Mouse (Mus musculus): ENCODE measurements around the gene Stk39. TPM values are rescaled to one million over a fixed set of nuclear protein-coding genes. Genes with fewer than 3 reads are reported as not detected.
A peak's percentile ranks its signal among the peaks of the same experiment; 100 is the strongest.

The Stk39 gene
- polyA plus RNA-seq, 1 experiment, result 3.6 TPM

DNA sequence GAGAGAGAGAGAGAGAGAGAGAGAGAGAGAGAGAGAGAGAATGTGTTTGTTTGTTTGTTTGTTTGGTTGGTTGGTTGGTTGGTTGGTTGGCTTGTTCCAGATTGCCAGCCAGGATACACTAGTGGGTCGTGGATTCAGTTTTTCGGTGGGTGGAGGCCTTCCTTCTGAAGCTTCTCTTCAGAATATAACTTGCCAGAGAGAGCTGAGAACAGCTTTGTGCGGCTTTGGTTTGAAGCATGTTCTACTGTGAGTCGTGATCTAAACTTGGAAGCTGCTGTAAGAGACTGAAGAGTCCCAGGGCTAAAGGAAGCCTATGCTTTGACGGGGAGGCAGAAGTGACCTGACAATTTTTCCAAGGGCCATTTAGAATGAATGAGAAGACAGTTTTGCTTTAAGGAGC, 59.9 kb downstream of the Stk39 start:
- no peak for DNase-seq
- TF ChIP-seq CTCF (IDR thresholded peaks at IDR 0.05; ENCODE audit: insufficient read depth, low read length), result no peak
- TF ChIP-seq POLR2A (IDR thresholded peaks at IDR 0.05; ENCODE audit: borderline replicate concordance, extremely low read depth, low read depth, low read length), result no peak
- Histone ChIP-seq H3K4me1 (ENCODE audit: control insufficient read depth, insufficient read depth, low read length) (no peaks in the 10 kb centered on the region), H3K4me3 (replicated peaks; ENCODE audit: extremely low read depth, low read depth, low read length) (no peak overlapping the region)
- WGBS, result 83% methylated on average over 5 of the region's 5 CpGs

DNA sequence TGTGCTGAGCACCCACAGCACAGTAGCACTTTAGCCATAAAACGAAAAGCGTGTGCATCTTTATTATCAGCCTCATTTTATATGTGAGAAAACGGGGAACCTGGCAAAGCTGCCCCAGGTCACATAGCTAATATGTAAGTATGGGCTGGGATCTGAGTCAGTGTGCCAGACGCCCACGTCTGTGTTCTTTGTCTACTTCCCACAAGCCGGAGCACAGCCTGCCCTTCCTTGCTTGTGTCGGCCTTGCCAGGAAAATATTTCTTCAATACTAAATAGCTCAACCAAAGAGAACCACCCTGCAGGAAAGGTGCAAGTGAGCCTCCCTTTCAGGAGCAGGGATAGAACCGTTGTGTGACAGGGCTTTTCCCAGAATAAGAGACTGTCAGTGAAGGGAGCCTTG, 60.9 kb downstream of the Stk39 start:
- Histone ChIP-seq H3K4me1 (ENCODE audit: control insufficient read depth, insufficient read depth, low read length) (no peaks in the 10 kb centered on the region), H3K4me3 (replicated peaks; ENCODE audit: extremely low read depth, low read depth, low read length) (no peak overlapping the region)
- TF ChIP-seq CTCF (IDR thresholded peaks at IDR 0.05; ENCODE audit: insufficient read depth, low read length) (no peak), POLR2A (IDR thresholded peaks at IDR 0.05; ENCODE audit: borderline replicate concordance, extremely low read depth, low read depth, low read length) (no peak)
- WGBS, result 79% methylated on average over 8 of the region's 8 CpGs
- no peak for DNase-seq

DNA sequence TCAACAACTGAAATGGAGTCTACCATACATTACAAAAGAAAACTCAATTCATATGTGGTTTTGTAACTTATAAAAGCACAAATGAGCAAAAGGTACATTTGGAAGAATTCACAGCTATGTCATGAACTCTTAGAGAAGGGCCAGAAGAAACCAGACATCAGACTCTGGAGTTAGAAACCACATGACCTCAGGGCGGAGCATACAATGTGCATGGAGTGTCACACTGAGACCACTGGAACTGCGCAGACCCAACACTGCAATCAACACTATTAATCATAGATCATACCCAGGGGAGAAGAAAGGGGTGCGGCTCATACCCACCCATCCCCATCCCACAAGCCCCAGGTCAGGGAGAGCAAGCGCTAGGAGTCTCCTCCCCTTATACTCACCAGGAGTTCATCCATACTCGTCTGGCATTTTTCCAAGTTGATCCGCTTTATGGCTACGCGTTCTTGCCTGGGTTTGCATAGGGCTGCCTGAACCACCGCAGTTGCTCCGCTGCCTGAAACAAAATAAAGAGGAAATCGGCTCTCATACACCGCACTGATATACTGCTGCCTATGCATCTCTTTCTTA, 62.3 kb downstream of the Stk39 start:
- TF ChIP-seq POLR2A (IDR thresholded peaks at IDR 0.05; ENCODE audit: borderline replicate concordance, extremely low read depth, low read depth, low read length), result no peak
- no peak for TF ChIP-seq CTCF (IDR thresholded peaks at IDR 0.05; ENCODE audit: insufficient read depth, low read length)
- DNase-seq, result no peak
- Histone ChIP-seq H3K4me3 (replicated peaks; ENCODE audit: extremely low read depth, low read depth, low read length) (no peak overlapping the region), H3K4me1 (ENCODE audit: control insufficient read depth, insufficient read depth, low read length) (no peaks in the 10 kb centered on the region)
- 85% methylated on average over 12 of the region's 12 CpGs for WGBS

DNA sequence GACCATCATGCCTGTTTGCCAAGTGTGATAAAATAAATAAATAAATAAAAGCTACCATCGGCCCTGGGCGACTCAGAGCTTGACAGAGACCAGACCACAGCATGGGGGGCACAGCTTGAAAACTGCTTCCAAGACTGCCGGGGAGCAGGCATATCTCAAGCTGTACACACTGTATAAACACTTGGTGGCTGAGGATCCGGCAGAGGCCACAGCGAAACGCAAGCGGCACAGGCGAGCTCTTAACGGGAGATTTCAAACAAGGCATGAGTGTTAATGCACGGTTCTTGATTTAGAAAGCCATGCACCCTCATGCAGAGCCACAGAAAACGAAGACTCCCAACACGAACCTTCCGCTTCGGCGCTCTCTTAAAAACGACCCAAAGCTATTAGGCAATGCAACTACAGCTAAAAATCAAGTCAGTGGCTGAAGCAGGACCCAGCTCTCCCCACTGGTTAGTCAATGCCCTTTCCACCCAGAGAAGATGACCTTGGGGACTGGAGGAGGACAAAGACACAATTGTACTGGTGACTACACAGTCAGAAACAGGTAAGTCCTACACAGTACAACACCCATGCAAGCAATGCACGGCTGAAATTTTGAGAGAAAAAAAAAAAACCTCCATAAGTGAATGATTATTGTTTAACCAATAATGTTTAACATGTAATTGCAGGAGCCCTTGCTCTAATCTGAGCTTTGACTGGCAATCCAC, 63.6 kb downstream of the Stk39 start:
- no peak for DNase-seq
- H3K4me1 ChIP-seq (ENCODE audit: control insufficient read depth, insufficient read depth, low read length), result no peaks in the 10 kb centered on the region
- WGBS, result 60% methylated on average over 17 of the region's 17 CpGs
- no peak for TF ChIP-seq CTCF (IDR thresholded peaks at IDR 0.05; ENCODE audit: insufficient read depth, low read length)
- TF ChIP-seq POLR2A (IDR thresholded peaks at IDR 0.05; ENCODE audit: borderline replicate concordance, extremely low read depth, low read depth, low read length), result no peak
- H3K4me3 ChIP-seq (replicated peaks; ENCODE audit: extremely low read depth, low read depth, low read length), result no peak overlapping the region

DNA sequence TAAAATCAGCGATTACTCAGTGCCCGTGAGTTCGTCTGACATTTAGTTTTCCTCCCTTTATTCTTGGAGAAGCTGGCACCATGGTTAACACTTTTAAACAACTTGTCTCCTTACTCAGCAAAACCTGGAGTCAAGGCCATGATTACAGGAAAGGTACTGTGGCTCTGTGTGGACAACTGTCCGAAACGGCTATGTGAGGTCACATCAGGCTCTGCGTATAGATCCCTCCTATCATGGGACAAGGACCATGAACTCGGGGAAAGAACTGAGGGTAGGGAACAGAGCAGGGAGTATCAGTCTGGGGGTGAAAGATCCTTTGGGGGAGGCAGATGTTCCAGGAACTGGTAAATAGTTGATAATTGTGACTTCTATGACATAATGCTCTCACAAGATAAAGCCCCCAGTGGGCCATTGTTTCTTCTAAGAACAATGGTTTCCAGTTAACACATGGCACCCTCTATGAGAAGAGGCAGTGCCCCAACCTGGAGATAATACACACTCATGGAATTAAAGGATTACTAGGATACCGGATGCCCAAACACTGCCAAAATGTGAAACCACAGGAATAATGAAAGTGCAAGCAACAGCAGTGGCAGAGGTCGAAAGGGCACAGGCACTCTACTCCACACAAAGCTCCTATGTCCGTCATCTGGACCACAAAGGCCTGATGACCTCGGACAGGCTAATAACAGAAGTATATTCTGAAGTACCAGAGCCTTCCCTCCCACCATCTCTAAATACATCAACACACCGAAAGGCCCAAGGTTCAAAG, 64.7 kb downstream of the Stk39 start:
- no peak overlapping the region for H3K4me3 ChIP-seq (replicated peaks; ENCODE audit: extremely low read depth, low read depth, low read length)
- 81% methylated on average over 12 of the region's 12 CpGs for WGBS
- TF ChIP-seq CTCF (IDR thresholded peaks at IDR 0.05; ENCODE audit: insufficient read depth, low read length), result no peak
- no peak for TF ChIP-seq POLR2A (IDR thresholded peaks at IDR 0.05; ENCODE audit: borderline replicate concordance, extremely low read depth, low read depth, low read length)
- DNase-seq, result no peak
- no peaks in the 10 kb centered on the region for H3K4me1 ChIP-seq (ENCODE audit: control insufficient read depth, insufficient read depth, low read length)

DNA sequence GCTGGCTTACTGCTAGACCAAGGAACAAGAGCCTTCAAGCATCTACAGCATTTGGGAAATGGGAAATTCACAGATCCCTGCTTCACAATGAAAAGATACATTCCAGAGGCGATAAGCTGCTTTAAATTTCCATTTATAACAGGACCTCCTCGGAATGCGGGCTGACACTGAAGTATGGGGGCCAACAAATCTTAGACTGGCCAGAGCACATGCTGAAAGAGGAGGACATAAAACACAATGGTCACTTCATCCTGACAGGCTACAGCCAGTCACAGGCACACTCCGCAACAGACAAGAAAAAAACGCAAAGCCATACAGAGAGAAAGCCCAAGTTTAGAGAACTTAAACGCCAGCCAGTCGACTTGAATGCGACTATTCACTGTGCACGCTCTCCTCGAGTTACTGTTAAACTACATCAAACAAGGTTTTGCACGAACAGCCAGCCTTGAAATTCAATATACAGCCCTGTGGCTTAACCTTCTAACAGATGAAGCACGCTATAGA, 65.4 kb downstream of the Stk39 start:
- Histone ChIP-seq H3K4me3 (replicated peaks; ENCODE audit: extremely low read depth, low read depth, low read length) (no peak overlapping the region), H3K4me1 (ENCODE audit: control insufficient read depth, insufficient read depth, low read length) (no peaks in the 10 kb centered on the region)
- TF ChIP-seq CTCF (IDR thresholded peaks at IDR 0.05; ENCODE audit: insufficient read depth, low read length) (no peak), POLR2A (IDR thresholded peaks at IDR 0.05; ENCODE audit: borderline replicate concordance, extremely low read depth, low read depth, low read length) (no peak)
- no peak for DNase-seq
- WGBS, result 73% methylated on average over 12 of the region's 12 CpGs

DNA sequence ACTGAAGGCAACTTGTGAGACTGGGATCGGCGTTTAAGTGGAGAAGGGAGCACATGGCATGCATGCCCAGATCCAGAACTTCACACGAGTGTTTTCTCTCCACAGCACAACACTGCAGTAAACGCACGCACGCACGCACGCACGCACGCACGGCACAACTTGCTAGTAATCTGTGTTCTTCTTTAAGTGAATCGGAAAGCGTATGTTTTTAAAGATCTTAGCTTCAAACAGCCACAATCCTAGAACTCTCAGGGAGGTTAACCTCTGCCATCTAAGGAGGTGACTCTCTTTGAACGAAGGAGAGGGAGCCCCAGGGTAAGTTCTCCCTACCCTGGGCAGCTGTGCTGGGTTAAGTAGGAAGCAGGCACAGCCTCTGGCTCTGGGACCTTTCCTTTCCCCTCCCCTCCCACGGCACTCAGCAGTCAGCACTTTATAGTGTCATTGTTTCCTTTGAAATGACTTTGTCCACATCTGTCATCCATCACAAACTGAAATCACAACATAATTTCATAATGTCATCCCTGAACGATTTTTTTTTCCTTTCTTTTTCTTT, 66.8 kb downstream of the Stk39 start:
- peak overlapping the region; percentile 19 for H3K4me3 ChIP-seq (replicated peaks; ENCODE audit: extremely low read depth, low read depth, low read length)
- no peak for DNase-seq
- no peak for TF ChIP-seq CTCF (IDR thresholded peaks at IDR 0.05; ENCODE audit: insufficient read depth, low read length)
- TF ChIP-seq POLR2A (IDR thresholded peaks at IDR 0.05; ENCODE audit: borderline replicate concordance, extremely low read depth, low read depth, low read length), result no peak
- WGBS, result 51% methylated on average over 16 of the region's 16 CpGs
- H3K4me1 ChIP-seq (ENCODE audit: control insufficient read depth, insufficient read depth, low read length), result no peaks in the 10 kb centered on the region

DNA sequence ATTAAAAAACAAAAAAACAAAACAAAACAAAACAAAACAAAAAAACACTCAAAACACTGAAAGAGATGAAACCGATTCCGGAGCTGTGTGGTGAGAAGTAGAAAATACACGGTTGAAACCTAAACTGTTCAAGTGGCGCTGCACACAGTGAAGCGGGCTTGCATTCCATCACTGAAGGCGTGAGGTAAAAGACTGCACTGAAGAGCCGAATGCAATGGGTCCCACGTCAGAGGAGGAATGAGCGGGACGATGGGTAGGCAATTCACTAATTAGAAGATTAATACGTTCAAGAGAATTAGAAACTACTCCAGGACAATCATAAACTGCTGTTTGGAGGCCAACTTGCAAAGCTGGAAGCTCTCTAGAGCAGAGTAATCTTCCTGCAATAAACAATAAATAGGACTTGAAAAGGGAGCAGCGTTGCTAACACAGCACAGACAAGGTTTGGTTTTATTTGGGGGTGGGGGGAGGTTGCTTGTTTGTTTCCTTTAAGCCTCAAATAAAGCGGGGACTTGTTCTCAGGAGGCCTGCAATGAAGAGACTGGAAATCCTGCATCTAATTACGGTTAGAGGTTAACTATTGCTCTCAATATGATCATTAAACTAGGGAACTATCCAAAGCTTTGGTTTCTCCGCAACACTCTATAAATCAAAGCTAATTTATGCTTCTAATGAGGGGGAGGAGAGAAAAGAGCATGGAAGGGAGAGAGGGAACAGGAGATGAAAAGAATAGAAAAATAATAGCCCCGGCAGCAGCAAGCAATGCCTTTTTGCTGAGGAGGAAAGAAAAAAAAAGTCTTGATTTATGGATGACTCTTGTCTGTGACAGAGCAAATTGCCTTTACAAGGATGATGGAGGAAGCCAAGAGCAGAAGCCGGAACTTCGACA, 67.5 kb downstream of the Stk39 start:
- Histone ChIP-seq H3K4me3 (replicated peaks; ENCODE audit: extremely low read depth, low read depth, low read length) (no peak overlapping the region), H3K4me1 (ENCODE audit: control insufficient read depth, insufficient read depth, low read length) (no peaks in the 10 kb centered on the region)
- WGBS, result 67% methylated on average over 18 of the region's 18 CpGs
- DNase-seq, result no peak
- TF ChIP-seq POLR2A (IDR thresholded peaks at IDR 0.05; ENCODE audit: borderline replicate concordance, extremely low read depth, low read depth, low read length), result no peak
- TF ChIP-seq CTCF (IDR thresholded peaks at IDR 0.05; ENCODE audit: insufficient read depth, low read length), result no peak

Data from lung, adult 2 months (tissue).